Mouse (Mus musculus): Measurements from ENCODE around the gene Alpl. TPM values are rescaled to one million over a fixed set of nuclear protein-coding genes. Genes with fewer than 3 reads are reported as not detected.

The Alpl gene
- polyA plus RNA-seq, 1 experiment from 2014 or later, result 149 TPM

- DNase-seq (ENCODE audit: low spot score) (peak; percentile 58), ATAC-seq (ENCODE audit: low read depth) (peak; percentile 27; the same call in 1 of the 2 replicates)
- Histone ChIP-seq H3K4me2 (ENCODE audit: low read depth, low read length) (no peak overlapping the region), H3K4me3 (ENCODE audit: low read depth, low read length) (no peak overlapping the region), H3K9ac (ENCODE audit: low read depth, low read length) (no peak overlapping the region), H3K4me1 (ENCODE audit: control insufficient read depth, insufficient read depth, low read length) (peaks cover 14% of the 10 kb centered on the region), H3K9me3 (ENCODE audit: control insufficient read depth, low read length) (no peaks in the 10 kb centered on the region), H3K36me3 (ENCODE audit: control insufficient read depth, insufficient read depth, low read length) (no peaks in the 10 kb centered on the region), H3K27ac (replicated peaks; ENCODE audit: low read depth, low read length) (no peak overlapping the region), H3K27me3 (replicated peaks; ENCODE audit: control insufficient read depth, insufficient read depth, low read length) (no peaks in the 10 kb centered on the region)
- WGBS, result 40% methylated on average over 4 of the region's 4 CpGs
Observed at GRCm38 (mm10) chr4:137748726-137749125, 47.5 kb downstream of the Alpl start.

GRCm38 (mm10) chr4:137747590-137747989, 48.6 kb downstream of the Alpl start:
- H3K36me3 ChIP-seq (ENCODE audit: control insufficient read depth, insufficient read depth, low read length), result no peaks in the 10 kb centered on the region
- WGBS, result 64% methylated on average over 5 of the region's 5 CpGs
- H3K4me1 ChIP-seq (ENCODE audit: control insufficient read depth, insufficient read depth, low read length), result peaks cover 9% of the 10 kb centered on the region
- ATAC-seq (ENCODE audit: low read depth) (no peak), DNase-seq (ENCODE audit: low spot score) (no peak)
- no peak overlapping the region for H3K9ac ChIP-seq (ENCODE audit: low read depth, low read length)
- no peak overlapping the region for H3K4me2 ChIP-seq (ENCODE audit: low read depth, low read length)
- H3K9me3 ChIP-seq (ENCODE audit: control insufficient read depth, low read length), result no peaks in the 10 kb centered on the region
- H3K27ac ChIP-seq (replicated peaks; ENCODE audit: low read depth, low read length), result no peak overlapping the region
- no peak overlapping the region for H3K4me3 ChIP-seq (ENCODE audit: low read depth, low read length)
- no peaks in the 10 kb centered on the region for H3K27me3 ChIP-seq (replicated peaks; ENCODE audit: control insufficient read depth, insufficient read depth, low read length)

DNA sequence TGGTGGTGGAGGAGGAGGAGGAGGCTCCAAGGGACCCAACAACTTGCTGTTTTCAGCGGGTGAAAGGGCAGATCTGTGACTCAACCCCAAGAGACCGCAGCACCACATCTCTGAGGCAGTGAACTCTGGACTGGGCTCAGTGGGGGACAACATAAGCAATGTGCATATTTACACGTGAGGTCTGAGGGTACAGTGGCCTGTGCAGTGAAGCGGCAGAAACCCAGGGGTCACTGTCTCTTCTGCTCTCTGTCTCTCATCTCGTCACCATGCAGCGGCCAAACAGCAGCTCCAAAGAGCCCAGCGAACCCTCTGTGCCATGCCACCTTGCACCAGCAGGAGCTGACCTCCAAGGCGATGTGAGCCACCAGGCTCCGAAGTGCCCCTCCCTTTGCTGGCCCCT, 49.1 kb downstream of the Alpl start:
- Histone ChIP-seq H3K4me3 (ENCODE audit: low read depth, low read length) (no peak overlapping the region), H3K9ac (ENCODE audit: low read depth, low read length) (no peak overlapping the region), H3K4me1 (ENCODE audit: control insufficient read depth, insufficient read depth, low read length) (peaks cover 5% of the 10 kb centered on the region; the same call in 1 of the 2 replicates), H3K36me3 (ENCODE audit: control insufficient read depth, insufficient read depth, low read length) (no peaks in the 10 kb centered on the region), H3K4me2 (ENCODE audit: low read depth, low read length) (no peak overlapping the region), H3K27me3 (replicated peaks; ENCODE audit: control insufficient read depth, insufficient read depth, low read length) (no peaks in the 10 kb centered on the region), H3K9me3 (ENCODE audit: control insufficient read depth, low read length) (no peaks in the 10 kb centered on the region), H3K27ac (replicated peaks; ENCODE audit: low read depth, low read length) (no peak overlapping the region)
- ATAC-seq (ENCODE audit: low read depth) (no peak), DNase-seq (ENCODE audit: low spot score) (no peak)
- 83% methylated on average over 9 of the region's 9 CpGs for WGBS

GRCm38 (mm10) chr4:137744433-137744918, 51.7 kb downstream of the Alpl start:
- Histone ChIP-seq H3K36me3 (ENCODE audit: control insufficient read depth, insufficient read depth, low read length) (no peaks in the 10 kb centered on the region), H3K27me3 (replicated peaks; ENCODE audit: control insufficient read depth, insufficient read depth, low read length) (no peaks in the 10 kb centered on the region), H3K27ac (replicated peaks; ENCODE audit: low read depth, low read length) (no peak overlapping the region), H3K4me2 (ENCODE audit: low read depth, low read length) (no peak overlapping the region), H3K9ac (ENCODE audit: low read depth, low read length) (no peak overlapping the region), H3K9me3 (ENCODE audit: control insufficient read depth, low read length) (no peaks in the 10 kb centered on the region), H3K4me1 (ENCODE audit: control insufficient read depth, insufficient read depth, low read length) (0 out of 2 replicates have a peak, but pooled peaks cover under 1% of the 10 kb centered on the region), H3K4me3 (ENCODE audit: low read depth, low read length) (no peak overlapping the region)
- no peak for DNase-seq (ENCODE audit: low spot score)
- WGBS, result 62% methylated on average over 10 of the region's 13 CpGs
- ATAC-seq (ENCODE audit: low read depth), result no peak

DNA sequence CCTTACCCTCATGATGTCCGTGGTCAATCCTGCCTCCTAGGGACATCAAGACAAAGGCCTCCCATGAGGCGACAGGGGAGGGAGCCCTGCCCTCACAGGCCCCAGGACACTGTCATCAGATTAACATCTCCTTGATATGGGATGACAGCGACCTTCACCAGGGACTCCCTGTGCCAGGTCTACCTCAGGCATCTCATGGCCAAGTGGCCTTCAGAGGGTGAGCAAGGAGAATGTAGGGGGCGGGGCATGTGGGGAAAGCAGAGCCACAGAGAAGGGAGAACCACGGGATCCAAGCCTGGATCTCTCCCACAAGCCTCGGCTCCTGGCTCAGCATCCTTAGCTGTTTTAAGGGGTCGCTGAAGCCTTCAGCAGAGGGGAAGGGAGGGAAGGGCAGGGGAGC, 52.4 kb downstream of the Alpl start:
- Histone ChIP-seq H3K27me3 (replicated peaks; ENCODE audit: control insufficient read depth, insufficient read depth, low read length) (no peaks in the 10 kb centered on the region), H3K9ac (ENCODE audit: low read depth, low read length) (no peak overlapping the region), H3K27ac (replicated peaks; ENCODE audit: low read depth, low read length) (no peak overlapping the region), H3K9me3 (ENCODE audit: control insufficient read depth, low read length) (no peaks in the 10 kb centered on the region), H3K4me1 (ENCODE audit: control insufficient read depth, insufficient read depth, low read length) (0 out of 2 replicates have a peak, but pooled peaks cover 2% of the 10 kb centered on the region), H3K4me3 (ENCODE audit: low read depth, low read length) (no peak overlapping the region), H3K36me3 (ENCODE audit: control insufficient read depth, insufficient read depth, low read length) (no peaks in the 10 kb centered on the region), H3K4me2 (ENCODE audit: low read depth, low read length) (no peak overlapping the region)
- ATAC-seq (ENCODE audit: low read depth), result no peak
- WGBS, result 68% methylated on average over 7 of the region's 7 CpGs
- no peak for DNase-seq (ENCODE audit: low spot score)

GRCm38 (mm10) chr4:137740350-137740749, 55.8 kb downstream of the Alpl start:
- Histone ChIP-seq H3K4me2 (ENCODE audit: low read depth, low read length) (no peak overlapping the region), H3K9me3 (ENCODE audit: control insufficient read depth, low read length) (no peaks in the 10 kb centered on the region), H3K27me3 (replicated peaks; ENCODE audit: control insufficient read depth, insufficient read depth, low read length) (no peaks in the 10 kb centered on the region), H3K4me3 (ENCODE audit: low read depth, low read length) (no peak overlapping the region), H3K27ac (replicated peaks; ENCODE audit: low read depth, low read length) (no peak overlapping the region), H3K4me1 (ENCODE audit: control insufficient read depth, insufficient read depth, low read length) (peaks cover 12% of the 10 kb centered on the region; the same call in 1 of the 2 replicates), H3K36me3 (ENCODE audit: control insufficient read depth, insufficient read depth, low read length) (no peaks in the 10 kb centered on the region), H3K9ac (ENCODE audit: low read depth, low read length) (no peak overlapping the region)
- DNase-seq (ENCODE audit: low spot score) (no peak), ATAC-seq (ENCODE audit: low read depth) (no peak)
- 88% methylated on average over 7 of the region's 7 CpGs for WGBS

DNA sequence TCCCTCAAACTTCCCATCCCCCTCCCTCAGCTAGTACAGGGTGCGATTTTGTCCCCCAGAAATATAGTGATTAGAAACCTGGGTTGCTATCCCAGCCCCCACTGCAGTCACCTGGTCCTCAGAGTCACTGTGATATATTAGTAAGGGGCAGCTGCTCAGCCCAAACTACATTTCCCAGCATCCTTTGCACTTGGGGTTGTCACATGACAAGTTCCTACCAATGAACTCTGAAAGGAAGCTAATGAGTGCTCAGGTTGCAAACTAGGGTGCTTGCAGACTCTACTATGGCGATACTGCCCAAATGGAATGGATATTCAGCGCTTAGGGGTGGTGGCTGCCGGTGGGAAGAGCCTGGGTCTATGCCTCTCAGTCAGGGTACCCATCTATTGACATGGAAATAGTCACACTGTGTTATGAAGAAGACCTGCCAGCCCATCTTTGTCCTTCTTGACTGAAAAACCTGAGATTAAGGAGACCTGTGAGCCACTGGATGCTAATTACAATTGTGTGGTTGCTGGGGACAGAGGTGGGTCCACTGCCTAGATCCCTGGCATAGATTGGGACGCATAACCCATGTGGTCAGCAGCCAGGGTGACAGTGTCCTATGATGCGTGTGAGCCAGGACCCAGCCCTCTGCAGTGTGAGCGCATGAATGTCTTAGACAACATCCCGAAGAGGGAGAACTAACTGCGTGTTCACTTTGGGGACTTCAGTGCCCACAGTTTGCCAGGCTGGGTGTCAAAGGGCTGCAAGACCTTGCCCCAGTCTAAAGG, 56.8 kb downstream of the Alpl start:
- Histone ChIP-seq H3K4me2 (ENCODE audit: low read depth, low read length) (peak overlapping the region; percentile 34), H3K4me1 (ENCODE audit: control insufficient read depth, insufficient read depth, low read length) (peaks cover 15% of the 10 kb centered on the region; the same call in 1 of the 2 replicates), H3K9ac (ENCODE audit: low read depth, low read length) (no peak overlapping the region), H3K36me3 (ENCODE audit: control insufficient read depth, insufficient read depth, low read length) (no peaks in the 10 kb centered on the region), H3K9me3 (ENCODE audit: control insufficient read depth, low read length) (no peaks in the 10 kb centered on the region), H3K27ac (replicated peaks; ENCODE audit: low read depth, low read length) (no peak overlapping the region), H3K4me3 (ENCODE audit: low read depth, low read length) (no peak overlapping the region), H3K27me3 (replicated peaks; ENCODE audit: control insufficient read depth, insufficient read depth, low read length) (no peaks in the 10 kb centered on the region)
- ATAC-seq (ENCODE audit: low read depth), result peak; percentile 55
- peak; percentile 86 for DNase-seq (ENCODE audit: low spot score)
- 50% methylated on average over 9 of the region's 9 CpGs for WGBS

- Histone ChIP-seq H3K27me3 (replicated peaks; ENCODE audit: control insufficient read depth, insufficient read depth, low read length) (no peaks in the 10 kb centered on the region), H3K4me2 (ENCODE audit: low read depth, low read length) (no peak overlapping the region), H3K9ac (ENCODE audit: low read depth, low read length) (no peak overlapping the region), H3K4me3 (ENCODE audit: low read depth, low read length) (no peak overlapping the region), H3K27ac (replicated peaks; ENCODE audit: low read depth, low read length) (no peak overlapping the region), H3K36me3 (ENCODE audit: control insufficient read depth, insufficient read depth, low read length) (no peaks in the 10 kb centered on the region), H3K4me1 (ENCODE audit: control insufficient read depth, insufficient read depth, low read length) (peaks cover 15% of the 10 kb centered on the region; the same call in 1 of the 2 replicates), H3K9me3 (ENCODE audit: control insufficient read depth, low read length) (no peaks in the 10 kb centered on the region)
- 43% methylated on average over 3 of the region's 3 CpGs for WGBS
- ATAC-seq (ENCODE audit: low read depth) (no peak), DNase-seq (ENCODE audit: low spot score) (no peak)
Observed at GRCm38 (mm10) chr4:137737760-137738159, 58.4 kb downstream of the Alpl start.
